8 mouse cellular contexts compared by ENCODE assay signal in genomic region chr14:61330996-61331561, GRCm38 (mm10). TPM values are rescaled to one million over a fixed set of nuclear protein-coding genes. Genes with fewer than 3 reads are reported as not detected.
DNase-seq lines count a peak whose midpoint lies in the region; ATAC-seq lines count a peak whose summit lies in the region.

No protein-coding gene starts in this region.

- peak overlapping the region; percentile 75 for H3K27ac ChIP-seq in hindbrain, embryonic 16.5 days (ENCODE audit: low read depth, low read length)

- DNase-seq in R1 (ENCODE audit: low read depth, low spot score) = peak; percentile 92
- peak; percentile 86 to 92 for DNase-seq in cerebellum, postnatal 25 days
- peak; percentile 91 for DNase-seq in gastrocnemius, adult 18-20 months (ENCODE audit: low spot score)
- DNase-seq in left cerebral cortex, adult 11 months (ENCODE audit: low spot score) = peak; percentile 46
- DNase-seq in lung, postnatal 4 days = peak; percentile 60 to 81
- DNase-seq in right cerebral cortex, adult 18-20 months = peak; percentile 82
- peak; percentile 50 for DNase-seq in urinary bladder, postnatal 10 days (ENCODE audit: low spot score)

- H3K4me1 ChIP-seq in hindbrain, embryonic 16.5 days (ENCODE audit: control insufficient read depth, insufficient read depth, low read depth, low read length) = peaks cover 11% of the 10 kb centered on the region

- no peaks in the 10 kb centered on the region for H3K9me3 ChIP-seq in hindbrain, embryonic 16.5 days (ENCODE audit: control insufficient read depth, low read length)

- H3K27me3 ChIP-seq in hindbrain, embryonic 16.5 days (replicated peaks; ENCODE audit: control insufficient read depth, insufficient read depth, low read length) = no peaks in the 10 kb centered on the region

- ATAC-seq in hindbrain, embryonic 16.5 days = peak; percentile 77

- peak overlapping the region; percentile 35 for H3K4me2 ChIP-seq in hindbrain, embryonic 16.5 days (ENCODE audit: low read length)

- WGBS in hindbrain, embryonic 16.5 days = 19% methylated on average over 13 of the region's 13 CpGs

- no peak overlapping the region for H3K4me3 ChIP-seq in hindbrain, embryonic 16.5 days (ENCODE audit: low read length)

- no peaks in the 10 kb centered on the region for H3K36me3 ChIP-seq in hindbrain, embryonic 16.5 days (ENCODE audit: control insufficient read depth, insufficient read depth, low read length)

- peak overlapping the region; percentile 18; the same call in 1 of the 2 replicates for H3K9ac ChIP-seq in hindbrain, embryonic 16.5 days (ENCODE audit: low read depth, low read length)

RNA-seq across cellular contexts. Expression of gene Arl11, which starts 21.5 kb away (rescaled TPM):
- total RNA-seq in gastrocnemius, adult 18-20 months (2021) = under 1 TPM; 0.16 to 0.24 TPM
- polyA plus RNA-seq in hindbrain, embryonic 16.5 days (2015; fragmentation: Nextera tagmentation; extraction: Ambion mirVana) = 0.38 and 0.55 TPM in 2 replicates

RNA-seq across cellular contexts. Expression of gene Ebpl, which starts 29.2 kb away (rescaled TPM):
- 1 to 10 TPM; 1.1 to 1.3 TPM for total RNA-seq in gastrocnemius, adult 18-20 months (2021)
- 11.9 and 13.8 TPM in 2 replicates for polyA plus RNA-seq in hindbrain, embryonic 16.5 days (2015; fragmentation: Nextera tagmentation; extraction: Ambion mirVana)
